Mouse (Mus musculus): Measurements from ENCODE around the gene Taf11. TPM values are rescaled to one million over a fixed set of nuclear protein-coding genes. Genes with fewer than 3 reads are reported as not detected.
A peak's percentile ranks its signal among the peaks of the same experiment; 100 is the strongest.

Taf11 gene
- polyA plus RNA-seq, 1 experiment from 2014 or later: 17.8 TPM

- TF ChIP-seq CTCF (IDR thresholded peaks at IDR 0.05; ENCODE audit: low read depth) (no peak), EP300 (IDR thresholded peaks at IDR 0.05; ENCODE audit: low read depth) (no peak)
- Histone ChIP-seq H3K4me1 (ENCODE audit: insufficient read depth) (0 out of 2 replicates have a peak, but pooled peaks cover 2% of the 10 kb centered on the region), H3K27ac (ENCODE audit: low read depth) (no peak overlapping the region), H3K9me3 (ENCODE audit: low read length) (no peaks in the 10 kb centered on the region), H3K27me3 (ENCODE audit: insufficient read depth, low read length) (no peaks in the 10 kb centered on the region), H3K36me3 (replicated peaks; ENCODE audit: insufficient read depth, low read length) (peaks cover 46% of the 10 kb centered on the region), H3K4me2 (ENCODE audit: low read depth, low read length) (no peak overlapping the region), H3K4me3 (ENCODE audit: low read depth, low read length) (no peak overlapping the region), H3K9ac (replicated peaks) (no peak overlapping the region)
- 84% methylated on average over 8 of the region's 8 CpGs for WGBS (ENCODE audit: insufficient replicate concordance)
- no peak for DNase-seq
- peak; percentile 50; the same call in 1 of the 2 replicates for ATAC-seq
These were observed 26.5 kb downstream of the Taf11 start for GRCm38 (mm10) chr17:27883129-27883528.

- DNase-seq: no peak
These were observed 28.1 kb downstream of the Taf11 start for GRCm38 (mm10) chr17:27881518-27881917.

GRCm38 (mm10) chr17:27874510-27874909 lies 35.1 kb downstream of the Taf11 start:
- H3K4me3 ChIP-seq (ENCODE audit: low read depth, low read length): no peak overlapping the region

More at GRCm38 (mm10) chr17:27881518-27881917, 28.1 kb downstream of the Taf11 start:
- Histone ChIP-seq H3K9me3 (ENCODE audit: low read length) (no peaks in the 10 kb centered on the region), H3K9ac (replicated peaks) (no peak overlapping the region), H3K4me1 (ENCODE audit: insufficient read depth) (0 out of 2 replicates have a peak, but pooled peaks cover 2% of the 10 kb centered on the region), H3K4me3 (ENCODE audit: low read depth, low read length) (no peak overlapping the region), H3K4me2 (ENCODE audit: low read depth, low read length) (no peak overlapping the region), H3K36me3 (replicated peaks; ENCODE audit: insufficient read depth, low read length) (peaks cover 33% of the 10 kb centered on the region), H3K27ac (ENCODE audit: low read depth) (no peak overlapping the region), H3K27me3 (ENCODE audit: insufficient read depth, low read length) (no peaks in the 10 kb centered on the region)
- TF ChIP-seq CTCF (IDR thresholded peaks at IDR 0.05; ENCODE audit: low read depth): peak; percentile 58
- TF ChIP-seq EP300 (IDR thresholded peaks at IDR 0.05; ENCODE audit: low read depth): no peak
- 0 out of 2 replicates have a peak, but pooled peaks have one; percentile 21 for ATAC-seq
- WGBS (ENCODE audit: insufficient replicate concordance): 71% methylated on average over 11 of the region's 11 CpGs

GRCm38 (mm10) chr17:27873583-27873982 lies 36.1 kb downstream of the Taf11 start:
- H3K27ac ChIP-seq (ENCODE audit: low read depth): no peak overlapping the region
- DNase-seq: no peak
- ATAC-seq: no peak

More at GRCm38 (mm10) chr17:27874510-27874909, 35.1 kb downstream of the Taf11 start:
- Histone ChIP-seq H3K9me3 (ENCODE audit: low read length) (no peaks in the 10 kb centered on the region), H3K9ac (replicated peaks) (no peak overlapping the region), H3K4me1 (ENCODE audit: insufficient read depth) (peaks cover 9% of the 10 kb centered on the region), H3K4me2 (ENCODE audit: low read depth, low read length) (no peak overlapping the region; the same call in 1 of the 2 replicates), H3K27ac (ENCODE audit: low read depth) (no peak overlapping the region), H3K36me3 (replicated peaks; ENCODE audit: insufficient read depth, low read length) (peaks cover 2% of the 10 kb centered on the region; the same call in 1 of the 2 replicates), H3K27me3 (ENCODE audit: insufficient read depth, low read length) (no peaks in the 10 kb centered on the region)
- peak; percentile 36 for DNase-seq
- TF ChIP-seq EP300 (IDR thresholded peaks at IDR 0.05; ENCODE audit: low read depth) (peak; percentile 68), CTCF (IDR thresholded peaks at IDR 0.05; ENCODE audit: low read depth) (no peak)
- 38% methylated on average over 5 of the region's 5 CpGs for WGBS (ENCODE audit: insufficient replicate concordance)
- ATAC-seq: peak; percentile 80

GRCm38 (mm10) chr17:27871851-27872250 lies 37.8 kb downstream of the Taf11 start:
- peaks cover 2% of the 10 kb centered on the region; the same call in 1 of the 2 replicates for H3K36me3 ChIP-seq (replicated peaks; ENCODE audit: insufficient read depth, low read length)
- TF ChIP-seq EP300 (IDR thresholded peaks at IDR 0.05; ENCODE audit: low read depth): no peak
- H3K4me2 ChIP-seq (ENCODE audit: low read depth, low read length): no peak overlapping the region
- no peak overlapping the region for H3K4me3 ChIP-seq (ENCODE audit: low read depth, low read length)
- H3K9ac ChIP-seq (replicated peaks): no peak overlapping the region
- no peaks in the 10 kb centered on the region for H3K27me3 ChIP-seq (ENCODE audit: insufficient read depth, low read length)
- ATAC-seq (no peak), DNase-seq (no peak)
- H3K4me1 ChIP-seq (ENCODE audit: insufficient read depth): peaks cover 9% of the 10 kb centered on the region
- no peak overlapping the region for H3K27ac ChIP-seq (ENCODE audit: low read depth)
- 88% methylated on average over 3 of the region's 3 CpGs for WGBS (ENCODE audit: insufficient replicate concordance)
- H3K9me3 ChIP-seq (ENCODE audit: low read length): no peaks in the 10 kb centered on the region

More at GRCm38 (mm10) chr17:27873583-27873982, 36.1 kb downstream of the Taf11 start:
- Histone ChIP-seq H3K9me3 (ENCODE audit: low read length) (no peaks in the 10 kb centered on the region), H3K36me3 (replicated peaks; ENCODE audit: insufficient read depth, low read length) (peaks cover 2% of the 10 kb centered on the region; the same call in 1 of the 2 replicates), H3K9ac (replicated peaks) (no peak overlapping the region), H3K27me3 (ENCODE audit: insufficient read depth, low read length) (no peaks in the 10 kb centered on the region), H3K4me3 (ENCODE audit: low read depth, low read length) (no peak overlapping the region), H3K4me2 (ENCODE audit: low read depth, low read length) (no peak overlapping the region), H3K4me1 (ENCODE audit: insufficient read depth) (peaks cover 9% of the 10 kb centered on the region)
- WGBS (ENCODE audit: insufficient replicate concordance): 64% methylated on average over 3 of the region's 3 CpGs
- TF ChIP-seq CTCF (IDR thresholded peaks at IDR 0.05; ENCODE audit: low read depth) (no peak), EP300 (IDR thresholded peaks at IDR 0.05; ENCODE audit: low read depth) (no peak)

- Histone ChIP-seq H3K27me3 (ENCODE audit: insufficient read depth, low read length) (no peaks in the 10 kb centered on the region), H3K36me3 (replicated peaks; ENCODE audit: insufficient read depth, low read length) (peaks cover 2% of the 10 kb centered on the region; the same call in 1 of the 2 replicates), H3K9me3 (ENCODE audit: low read length) (no peaks in the 10 kb centered on the region), H3K4me1 (ENCODE audit: insufficient read depth) (peaks cover 7% of the 10 kb centered on the region; the same call in 1 of the 2 replicates), H3K9ac (replicated peaks) (no peak overlapping the region), H3K27ac (ENCODE audit: low read depth) (no peak overlapping the region), H3K4me3 (ENCODE audit: low read depth, low read length) (no peak overlapping the region), H3K4me2 (ENCODE audit: low read depth, low read length) (no peak overlapping the region)
- ATAC-seq: peak; percentile 38; the same call in 1 of the 2 replicates
- no peak for DNase-seq
- TF ChIP-seq EP300 (IDR thresholded peaks at IDR 0.05; ENCODE audit: low read depth) (no peak), CTCF (IDR thresholded peaks at IDR 0.05; ENCODE audit: low read depth) (no peak)
- WGBS (ENCODE audit: insufficient replicate concordance): 62% methylated on average over 4 of the region's 4 CpGs
These were observed 42.9 kb downstream of the Taf11 start for GRCm38 (mm10) chr17:27866737-27867136.
